Mouse (Mus musculus) kidney, postnatal 4 days (tissue): ENCODE data around the gene Shroom3.
A peak's percentile ranks its signal among the peaks of the same experiment; 100 is the strongest.

ENCODE experiments used
- DNase-seq, 2 experiments: peaks; one replicate each; pipeline ENCODE4 v3.0.0; 2021; ENCODE audit warnings: mixed read lengths in 2 of 2

Shroom3 gene

DNA sequence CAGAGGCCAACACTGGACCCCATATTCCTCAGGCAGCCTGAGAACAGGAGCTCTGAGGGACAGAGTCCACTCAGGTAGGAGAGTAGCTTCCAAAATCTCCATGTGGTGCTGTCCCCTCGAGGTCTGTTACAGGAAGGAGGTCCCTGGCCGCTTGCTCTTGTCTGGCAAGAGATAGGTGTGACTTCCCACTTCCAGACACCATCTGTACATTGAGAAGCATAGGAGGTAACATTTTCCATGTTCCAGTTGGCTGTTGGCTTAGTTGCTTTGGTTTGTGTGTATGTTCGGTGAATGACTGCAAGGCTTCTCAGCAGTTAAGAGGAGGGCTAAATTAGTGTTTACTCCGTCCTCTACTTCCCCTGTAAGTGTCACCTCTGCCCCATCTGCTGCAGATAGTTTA is 254.5 kb downstream of the Shroom3 start:
- no peak for DNase-seq

DNA sequence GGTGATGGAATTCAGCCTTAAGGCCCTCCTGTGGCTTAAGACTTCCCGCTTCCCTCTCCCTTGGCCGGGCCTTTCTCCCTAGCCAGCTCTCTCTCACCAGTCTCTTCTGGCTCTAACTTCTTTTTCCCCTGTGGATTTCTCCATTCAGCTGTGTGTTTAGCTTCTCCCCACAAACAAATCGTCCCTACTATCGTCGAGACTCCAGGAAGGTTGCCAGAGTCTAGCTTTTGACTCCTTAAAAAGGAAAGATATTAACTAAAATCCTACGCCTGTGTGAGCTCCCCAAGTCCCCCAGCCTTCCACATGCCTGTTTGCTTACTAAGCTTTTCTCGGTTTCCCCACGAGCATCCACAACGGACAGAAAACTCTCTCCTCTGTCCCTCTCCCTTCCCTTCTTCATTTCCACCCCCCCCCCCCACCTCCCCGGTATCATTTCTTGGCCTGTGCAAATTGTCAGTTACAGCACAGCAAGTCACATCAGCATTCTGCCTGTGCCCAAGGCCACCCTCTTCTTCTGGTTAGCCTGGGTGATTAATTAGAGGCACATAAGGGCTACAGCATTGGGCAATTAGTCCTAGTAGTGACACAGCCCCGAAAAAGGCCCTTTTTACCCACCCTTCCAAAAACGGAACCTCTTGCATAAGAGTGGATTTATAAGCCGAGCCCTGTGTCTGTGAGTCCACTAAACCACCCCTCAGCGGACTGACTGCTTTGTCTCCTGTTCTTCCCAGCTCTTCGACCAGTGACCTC is 256.2 kb downstream of the Shroom3 start:
- no peak for DNase-seq

GRCm38 (mm10) chr5:92942166-92942565 is 258.9 kb downstream of the Shroom3 start:
- no peak for DNase-seq

DNA sequence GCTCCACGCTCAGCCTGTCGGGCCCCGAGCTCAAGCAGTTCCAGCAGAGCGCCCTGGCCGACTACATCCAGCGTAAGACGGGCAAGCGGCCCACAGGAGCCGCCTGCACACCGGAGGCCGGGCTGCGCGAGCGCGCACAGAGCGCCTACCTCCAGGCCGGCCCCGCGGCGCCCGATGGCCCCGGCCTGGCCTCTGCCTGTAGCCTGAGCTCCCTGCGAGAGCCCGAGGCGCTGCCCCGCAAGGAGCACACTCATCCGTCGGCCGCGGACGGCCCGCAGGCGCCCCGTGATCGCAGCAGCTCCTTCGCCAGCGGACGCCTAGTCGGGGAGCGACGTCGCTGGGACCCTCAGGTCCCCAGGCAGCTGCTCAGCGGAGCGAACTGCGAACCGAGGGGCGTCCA is 259.3 kb downstream of the Shroom3 start:
- no peak for DNase-seq

GRCm38 (mm10) chr5:92944867-92945266 is 261.6 kb downstream of the Shroom3 start:
- no peak for DNase-seq

- DNase-seq = no peak
These were observed 265.9 kb downstream of the Shroom3 start for GRCm38 (mm10) chr5:92948972-92949745.

DNA sequence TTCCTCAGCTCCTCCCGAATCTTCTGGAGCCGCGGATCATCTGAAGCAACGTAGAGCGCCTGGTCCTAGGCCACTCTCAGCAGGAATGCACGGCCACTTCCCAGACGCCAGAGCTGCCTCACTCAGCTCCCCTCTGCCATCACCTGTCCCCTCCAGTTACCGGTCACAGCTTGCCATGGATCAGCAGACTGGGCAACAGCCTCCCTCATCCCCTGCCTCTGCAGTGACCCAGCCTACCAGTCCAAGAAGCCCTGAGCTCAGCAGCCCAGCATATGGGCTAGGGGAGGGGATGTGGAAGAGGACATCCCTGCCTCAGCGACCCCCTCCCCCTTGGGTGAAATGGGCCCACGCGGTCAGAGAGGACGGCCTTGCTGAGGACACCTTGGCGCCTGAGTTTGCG is 267.3 kb downstream of the Shroom3 start:
- no peak for DNase-seq

DNA sequence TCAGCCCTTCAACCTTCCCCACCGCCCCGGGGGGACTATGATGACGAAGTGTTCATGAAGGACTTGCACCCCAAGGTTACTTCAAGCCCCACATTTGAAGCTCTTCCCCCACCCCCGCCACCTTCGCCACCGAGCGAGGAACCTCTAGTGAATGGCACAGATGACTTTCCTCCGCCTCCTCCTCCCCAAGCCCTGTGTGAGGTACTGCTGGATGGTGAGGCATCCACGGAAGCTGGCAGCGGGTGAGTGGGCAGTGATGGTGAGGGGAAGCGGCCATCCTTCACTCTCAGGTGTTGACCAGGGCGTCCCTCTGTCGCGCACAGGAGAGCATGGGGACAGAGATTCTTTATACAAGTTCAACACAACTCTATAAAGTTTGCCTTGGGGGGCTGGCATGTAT is 267.8 kb downstream of the Shroom3 start:
- DNase-seq = no peak

DNA sequence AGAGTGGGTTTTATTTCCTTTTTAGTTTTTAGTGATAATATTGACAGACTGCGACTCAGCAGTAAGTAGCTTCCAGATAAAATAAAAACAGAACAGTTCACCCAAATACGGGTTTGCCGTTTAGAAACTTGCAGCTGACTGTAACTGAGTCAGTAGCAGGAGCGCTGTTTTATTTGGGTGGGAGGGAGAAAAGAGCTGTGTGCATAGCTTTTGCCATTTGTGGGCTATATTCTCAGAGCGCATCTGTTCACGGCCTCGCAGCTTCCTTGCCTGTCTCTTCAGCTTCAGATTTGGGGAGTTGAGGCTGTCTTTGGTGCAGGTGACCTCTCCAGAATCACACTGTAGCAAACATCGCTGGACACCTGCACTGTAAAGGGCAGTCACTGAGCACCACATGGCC is 270.6 kb downstream of the Shroom3 start:
- no peak for DNase-seq

DNA sequence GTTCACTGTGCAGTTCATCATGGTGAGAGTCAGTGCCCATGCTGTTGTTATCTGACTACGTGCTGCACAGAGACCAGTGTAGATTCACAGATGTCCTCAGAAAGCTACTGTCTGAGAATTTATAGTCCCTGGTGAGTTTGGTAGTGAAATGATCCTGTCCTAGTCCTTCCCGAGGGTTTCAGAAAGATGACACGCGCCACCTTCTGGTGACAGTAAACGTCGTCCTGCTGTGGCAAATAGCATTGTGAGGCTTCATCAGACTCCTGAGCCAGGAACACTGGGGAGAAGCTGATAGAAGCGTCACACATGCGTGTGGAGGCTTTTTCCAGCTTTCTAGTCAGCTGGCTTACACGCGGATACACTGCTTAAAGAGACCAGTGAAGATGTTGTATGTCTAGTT is 271.1 kb downstream of the Shroom3 start:
- peak; percentile 87 to 90 for DNase-seq

GRCm38 (mm10) chr5:92954827-92955475 is 271.7 kb downstream of the Shroom3 start:
- DNase-seq = peak; percentile 66 to 75

GRCm38 (mm10) chr5:92959287-92959686 is 276.1 kb downstream of the Shroom3 start:
- DNase-seq = no peak

GRCm38 (mm10) chr5:92959708-92960107 is 276.5 kb downstream of the Shroom3 start:
- DNase-seq = peak in 1 of 2 experiments; percentile 4

DNA sequence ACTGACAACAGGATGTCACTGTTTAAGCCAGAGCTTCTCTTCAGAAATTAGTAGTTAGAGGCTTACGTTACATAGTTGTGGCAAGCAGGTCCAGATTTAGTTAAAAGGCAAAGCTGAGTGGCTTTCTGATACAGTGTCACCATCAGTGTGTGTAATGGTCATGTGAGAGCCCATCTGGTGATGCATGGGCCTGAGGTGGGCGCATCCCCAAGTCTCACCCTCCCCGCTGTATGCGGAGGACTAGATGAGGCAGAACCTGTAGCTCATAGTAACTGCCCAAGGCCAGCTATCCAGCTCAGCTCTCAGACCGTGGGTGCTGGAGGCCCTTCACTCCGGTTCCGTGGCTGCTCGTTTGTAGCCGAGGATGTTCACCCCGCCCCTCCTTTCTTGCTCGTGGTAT is 278.1 kb downstream of the Shroom3 start:
- DNase-seq = peak in 1 of 2 experiments; percentile 11

- DNase-seq = peak in 1 of 2 experiments; percentile 48
These were observed 278.6 kb downstream of the Shroom3 start for GRCm38 (mm10) chr5:92961770-92962231.

- peak in 1 of 2 experiments; percentile 2 for DNase-seq
These were observed 281.5 kb downstream of the Shroom3 start for GRCm38 (mm10) chr5:92964691-92965090.

DNA sequence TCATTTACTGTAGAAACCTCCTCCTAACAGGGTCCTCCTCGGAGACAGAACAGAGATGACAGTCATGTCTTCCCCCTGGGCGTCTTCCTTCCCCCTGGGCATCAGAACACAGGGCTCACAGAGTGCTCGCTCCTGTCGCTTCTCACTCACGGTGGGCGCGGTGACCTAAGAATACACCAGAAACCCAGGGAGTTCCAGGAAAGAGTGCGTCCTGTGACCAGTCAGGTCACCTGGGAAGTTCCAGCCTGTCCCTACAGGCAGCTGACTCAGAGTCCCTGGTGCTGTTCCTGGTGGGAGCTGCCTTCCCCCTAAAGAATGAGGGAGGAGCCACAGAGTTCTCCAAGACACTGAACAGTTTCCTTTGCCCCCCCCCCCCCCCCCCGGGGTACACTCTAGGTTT is 283.9 kb downstream of the Shroom3 start:
- peak in 1 of 2 experiments; percentile 4 for DNase-seq

GRCm38 (mm10) chr5:92967906-92968305 is 284.7 kb downstream of the Shroom3 start:
- no peak for DNase-seq

GRCm38 (mm10) chr5:92969443-92969842 is 286.2 kb downstream of the Shroom3 start:
- no peak for DNase-seq

GRCm38 (mm10) chr5:92969926-92970325 is 286.7 kb downstream of the Shroom3 start:
- DNase-seq = peak in 1 of 2 experiments; percentile 9

- peak; percentile 56 to 60 for DNase-seq
These were observed 287.2 kb downstream of the Shroom3 start for GRCm38 (mm10) chr5:92970480-92970879.

DNA sequence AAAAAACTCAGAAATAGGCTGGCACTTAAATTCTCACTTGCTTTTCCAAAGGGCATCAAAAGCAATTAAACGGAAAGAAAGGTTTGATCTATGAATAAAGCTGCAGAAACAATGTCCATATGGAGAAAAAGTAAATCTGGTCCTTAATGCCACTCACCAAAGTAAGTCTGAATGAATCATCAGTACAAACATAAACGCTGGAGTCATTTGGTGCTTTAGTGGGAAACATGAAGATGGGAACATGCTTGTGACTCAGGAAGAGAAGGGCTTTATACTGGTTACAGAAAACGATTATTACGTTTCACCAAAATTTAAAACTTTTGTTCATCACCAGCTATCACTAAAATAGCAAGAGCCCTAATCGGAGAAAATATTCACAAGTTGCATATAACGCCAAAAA is 297.2 kb downstream of the Shroom3 start:
- no peak for DNase-seq

GRCm38 (mm10) chr5:92980862-92981261 is 297.6 kb downstream of the Shroom3 start:
- DNase-seq = no peak
